Mouse (Mus musculus) heart, adult 10 weeks (tissue): ENCODE results near the gene Inava. TPM values are rescaled to one million over a fixed set of nuclear protein-coding genes. Genes with fewer than 3 reads are reported as not detected.

Experiments used
- polyA plus RNA-seq: library from polyadenylated mRNA; stranded (reverse); fragments of 350-450 nt; fragmentation: Illumina TruSeq; extraction: RNeasy Lipid Tissue Mini Kit (QIAGEN cat#74804); gene quantifications from one replicate; pipeline ENCODE4 v1.2.3, GENCODE M21; 2014; ENCODE audit warnings: low read depth, low replicate concordance

Inava gene
- not detected for polyA plus RNA-seq

GRCm38 (mm10) chr1:136233892-136234594 is at the start of gene Inava:
Gene Inava (minus strand): TSS chr1:136234264.

GRCm38 (mm10) chr1:136260635-136261238 is 26.7 kb upstream of the Inava start, which contains the start of gene Gpr25:
Gene Gpr25 (minus strand): TSS chr1:136260873.

GRCm38 (mm10) chr1:136212803-136213202 is 21.3 kb downstream of the Inava start, which contains the start of gene Mroh3:
Gene Mroh3 (minus strand): TSS chr1:136212828.

Other genes starting within 250 kb of the Inava start
- not detected for gene Igfn1, start 227.9 kb downstream of the Inava start, polyA plus RNA-seq
- 14.8 TPM for gene Tmem9, start 226.1 kb downstream of the Inava start, polyA plus RNA-seq
- gene Ascl5, start 183.5 kb downstream of the Inava start, polyA plus RNA-seq, result not detected
- 11.0 TPM for gene Cacna1s, start 181.5 kb downstream of the Inava start, polyA plus RNA-seq
- gene Kif21b, start 102.9 kb downstream of the Inava start, polyA plus RNA-seq, result 0.50 TPM
- not detected for gene Mroh3, start 21.4 kb downstream of the Inava start, polyA plus RNA-seq
- not detected for gene Gpr25, start 26.6 kb upstream of the Inava start, polyA plus RNA-seq
- gene Camsap2, start 111.8 kb upstream of the Inava start, polyA plus RNA-seq, result 15.5 TPM
- gene Ddx59, start 181.0 kb upstream of the Inava start, polyA plus RNA-seq, result 10.9 TPM
- gene Kif14, start 232.1 kb upstream of the Inava start, polyA plus RNA-seq, result 0.34 TPM